Mouse (Mus musculus) limb, embryonic 13.5 days (tissue): ENCODE measurements around the gene Fes. TPM values are rescaled to one million over a fixed set of nuclear protein-coding genes. Genes with fewer than 3 reads are reported as not detected.

ENCODE experiments used
- ATAC-seq: fragments of 200-750 bp; cut with Nextera tagmentation; 2 replicates; pipeline ENCODE4 v1.8.0; 2017; ENCODE audit warnings: low read depth, moderate number of reproducible peaks, moderate TSS enrichment; ENCODE audit not compliant: low FRiP score
- H3K27ac ChIP-seq: fragments of 300-500 bp; sonication (generic); 2 replicates; pipeline ENCODE4 v1.5.1; 2015; ENCODE audit warnings: inconsistent platforms, mild to moderate bottlenecking, moderate library complexity
- H3K27me3 ChIP-seq: fragments of 300-500 bp; sonication (generic); 2 replicates; pipeline ENCODE4 v1.6.1; 2015; ENCODE audit warnings: mild to moderate bottlenecking, inconsistent platforms
- H3K36me3 ChIP-seq: fragments of 300-500 bp; sonication (generic); 2 replicates; pipeline ENCODE4 v1.6.1; 2015; ENCODE audit warnings: inconsistent platforms, mild to moderate bottlenecking, moderate library complexity
- H3K4me1 ChIP-seq: fragments of 300-500 bp; sonication (generic); 2 replicates; pipeline ENCODE4 v1.6.1; 2015; ENCODE audit warnings: inconsistent platforms
- H3K4me2 ChIP-seq: fragments of 300-500 bp; sonication (generic); replicated peaks from 2 replicates; pipeline ENCODE4 v1.6.1; 2015; ENCODE audit warnings: inconsistent platforms, mild to moderate bottlenecking, moderate library complexity
- H3K4me3 ChIP-seq: fragments of 300-500 bp; sonication (generic); 2 replicates; pipeline ENCODE4 v1.5.1; 2015; ENCODE audit warnings: moderate library complexity, mild to moderate bottlenecking, inconsistent platforms
- H3K9ac ChIP-seq: fragments of 300-500 bp; sonication (generic); 2 replicates; pipeline ENCODE4 v1.6.1; 2015; ENCODE audit warnings: mild to moderate bottlenecking, inconsistent platforms
- H3K9me3 ChIP-seq: fragments of 300-500 bp; sonication (generic); 2 replicates; pipeline ENCODE4 v1.6.1; 2016; ENCODE audit warnings: inconsistent platforms
- WGBS: fragments of 180-500 bp; shearing (Covaris S2); methylation state at CpG from one replicate; pipeline ENCODE4 v1.1.7; 2015; 5-methylcytosine and 5-hydroxymethylcytosine counted together
- polyA plus RNA-seq: library from polyadenylated mRNA; unstranded; fragments of >200 nt; fragmentation: Nextera tagmentation; extraction: Ambion mirVana; gene quantifications from 2 replicates; pipeline ENCODE4 v1.2.1, GENCODE M21; 2015

Gene Fes
- polyA plus RNA-seq, 1 experiment from 2014 or later = 14.3 TPM

GRCm38 (mm10) chr7:80336932-80337331, 50.8 kb downstream of the Fes start:
- WGBS = 89% methylated on average over 3 of the region's 3 CpGs
- H3K9ac ChIP-seq = no peak overlapping the region
- H3K27ac ChIP-seq = no peak overlapping the region
- no peaks in the 10 kb centered on the region for H3K27me3 ChIP-seq
- H3K4me1 ChIP-seq = peaks cover 27% of the 10 kb centered on the region
- peaks cover 6% of the 10 kb centered on the region; the same call in 1 of the 2 replicates for H3K9me3 ChIP-seq
- H3K36me3 ChIP-seq = peaks cover 60% of the 10 kb centered on the region
- H3K4me3 ChIP-seq = no peak overlapping the region
- no peak for ATAC-seq
- no peak overlapping the region for H3K4me2 ChIP-seq

GRCm38 (mm10) chr7:80334848-80335247, 52.9 kb downstream of the Fes start:
- Histone ChIP-seq H3K27me3 (no peaks in the 10 kb centered on the region), H3K4me1 (peaks cover 18% of the 10 kb centered on the region), H3K9ac (no peak overlapping the region), H3K9me3 (peaks cover 6% of the 10 kb centered on the region; the same call in 1 of the 2 replicates), H3K36me3 (peaks cover 81% of the 10 kb centered on the region), H3K4me2 (no peak overlapping the region), H3K4me3 (no peak overlapping the region), H3K27ac (no peak overlapping the region)
- 90% methylated on average over 4 of the region's 4 CpGs for WGBS
- no peak for ATAC-seq

GRCm38 (mm10) chr7:80331433-80331832, 56.3 kb downstream of the Fes start:
- ATAC-seq = no peak
- no peak overlapping the region for H3K27ac ChIP-seq
- H3K4me3 ChIP-seq = no peak overlapping the region
- H3K36me3 ChIP-seq = peaks cover 100% of the 10 kb centered on the region
- no peak overlapping the region for H3K9ac ChIP-seq
- H3K4me1 ChIP-seq = no peaks in the 10 kb centered on the region
- WGBS = 97% methylated on average over 19 of the region's 19 CpGs
- H3K27me3 ChIP-seq = no peaks in the 10 kb centered on the region
- no peak overlapping the region for H3K4me2 ChIP-seq
- H3K9me3 ChIP-seq = peaks cover 6% of the 10 kb centered on the region; the same call in 1 of the 2 replicates

- H3K27me3 ChIP-seq = no peaks in the 10 kb centered on the region
- no peak overlapping the region for H3K9ac ChIP-seq
- H3K27ac ChIP-seq = no peak overlapping the region
- H3K4me2 ChIP-seq = no peak overlapping the region
- 89% methylated on average over 8 of the region's 8 CpGs for WGBS
- no peak for ATAC-seq
- H3K36me3 ChIP-seq = peaks cover 100% of the 10 kb centered on the region
- peaks cover 6% of the 10 kb centered on the region; the same call in 1 of the 2 replicates for H3K9me3 ChIP-seq
- H3K4me3 ChIP-seq = no peak overlapping the region
- H3K4me1 ChIP-seq = peaks cover 3% of the 10 kb centered on the region
These were observed 57.5 kb downstream of the Fes start for GRCm38 (mm10) chr7:80330278-80330677.

Other genes starting within 250 kb of the Fes start
- gene Sema4b, start 201.1 kb downstream of the Fes start, polyA plus RNA-seq = 14.1 and 15.6 TPM in 2 replicates
- 61.9 and 70.1 TPM in 2 replicates for gene Cib1, start 155.1 kb downstream of the Fes start, polyA plus RNA-seq
- gene Gdpgp1, start 155.1 kb downstream of the Fes start, polyA plus RNA-seq = 3.5 TPM in 2 replicates
- gene Ttll13, start 141.6 kb downstream of the Fes start, polyA plus RNA-seq = 1.3 and 1.5 TPM in 2 replicates
- 49.3 and 50.8 TPM in 2 replicates for gene Ngrn, start 126.7 kb downstream of the Fes start, polyA plus RNA-seq
- gene Vps33b, start 118.3 kb downstream of the Fes start, polyA plus RNA-seq = 12.1 and 13.1 TPM in 2 replicates
- gene Prc1, start 93.5 kb downstream of the Fes start, polyA plus RNA-seq = 109 and 123 TPM in 2 replicates
- gene Rccd1, start 63.5 kb downstream of the Fes start, polyA plus RNA-seq = 12.3 and 12.4 TPM in 2 replicates
- gene Unc45a, start 46.9 kb downstream of the Fes start, polyA plus RNA-seq = 49.7 and 50.4 TPM in 2 replicates
- 21.5 and 23.5 TPM in 2 replicates for gene Hddc3, start 44.8 kb downstream of the Fes start, polyA plus RNA-seq
- 22.0 and 24.4 TPM in 2 replicates for gene Man2a2, start 16.6 kb downstream of the Fes start, polyA plus RNA-seq
- 12.0 and 12.5 TPM in 2 replicates for gene Furin, start 17.5 kb upstream of the Fes start, polyA plus RNA-seq
- gene Blm, start 147.2 kb upstream of the Fes start, polyA plus RNA-seq = 25.1 and 27.2 TPM in 2 replicates